Mouse (Mus musculus) testis, adult 2 months (tissue): ENCODE results near the gene Pmis2. TPM values are rescaled to one million over a fixed set of nuclear protein-coding genes. Genes with fewer than 3 reads are reported as not detected.
A peak's percentile ranks its signal among the peaks of the same experiment; 100 is the strongest.

Experiments used
- H3K27ac ChIP-seq: fragments of 200-500 bp; 2 replicates; pipeline ENCODE4 v1.5.1; 2012; ENCODE audit warnings: low read depth, low read length; ENCODE audit not compliant: control insufficient read depth, insufficient read depth
- H3K27me3 ChIP-seq: fragments of 200-500 bp; 2 replicates; pipeline ENCODE4 v1.6.1; 2012; ENCODE audit warnings: mild to moderate bottlenecking, low read length, moderate library complexity; ENCODE audit not compliant: control insufficient read depth, insufficient read depth
- H3K36me3 ChIP-seq: fragments of 200-500 bp; 2 replicates; pipeline ENCODE4 v1.6.1; 2012; ENCODE audit warnings: mild to moderate bottlenecking, low read length; ENCODE audit not compliant: control insufficient read depth, insufficient read depth
- H3K4me1 ChIP-seq: fragments of 200-500 bp; 2 replicates; pipeline ENCODE4 v1.6.1; 2012; ENCODE audit warnings: low read length; ENCODE audit not compliant: control insufficient read depth, insufficient read depth
- H3K4me3 ChIP-seq: fragments of 200-500 bp; 2 replicates; pipeline ENCODE4 v1.5.1; 2012; ENCODE audit warnings: low read depth, mild to moderate bottlenecking, low read length, moderate library complexity, mixed read lengths; ENCODE audit not compliant: control insufficient read depth
- CTCF ChIP-seq: fragments of 200-500 bp; IDR thresholded peaks from 2 replicates; pipeline ENCODE4 v1.5.1; 2012; ENCODE audit warnings: low read depth, mild to moderate bottlenecking, inconsistent platforms, low read length, moderate library complexity; ENCODE audit not compliant: control insufficient read depth, insufficient read depth, insufficient replicate concordance
- POLR2A ChIP-seq: fragments of 200-500 bp; IDR thresholded peaks from 2 replicates; pipeline ENCODE4 v1.6.1; 2012; ENCODE audit warnings: low read depth, mild to moderate bottlenecking, inconsistent platforms, low read length, moderate library complexity; ENCODE audit not compliant: control insufficient read depth
- polyA plus RNA-seq: library from polyadenylated mRNA; depleted of rRNA; stranded (reverse); fragments of >200 nt; gene quantifications from 2 replicates; pipeline ENCODE4 v1.2.3, GENCODE M21; 2012; rRNA removed

Pmis2 gene
- 142 and 177 TPM in 2 replicates for polyA plus RNA-seq

DNA sequence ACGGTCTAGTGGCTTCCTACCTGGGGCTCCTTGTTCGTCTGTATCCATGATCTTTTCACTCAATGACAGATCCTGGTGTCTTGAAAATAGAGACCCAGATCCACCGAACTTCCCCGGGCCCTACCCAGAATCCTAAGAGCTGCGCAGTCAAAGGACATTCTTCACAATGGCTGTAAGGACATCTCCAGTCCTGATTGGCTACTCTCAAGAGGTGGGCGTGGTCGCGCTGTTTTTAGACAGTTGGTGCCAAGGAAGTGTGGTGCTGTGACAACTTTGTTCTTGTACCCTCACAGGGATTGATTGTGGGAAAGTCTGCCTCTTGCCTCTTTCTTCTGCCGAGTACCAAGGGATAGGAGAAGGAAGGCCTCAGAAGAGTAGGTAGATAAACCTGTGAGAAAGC, at the start of gene Pmis2:
TSS of gene Pmis2 (minus strand) at position 126 of the 400 bp plus-strand sequence.
- H3K36me3 ChIP-seq, result no peaks in the 10 kb centered on the region
- H3K27me3 ChIP-seq, result no peaks in the 10 kb centered on the region
- TF ChIP-seq POLR2A, result peak; percentile 60; the same call in 1 of the 2 replicates
- no peak for TF ChIP-seq CTCF
- H3K4me1 ChIP-seq, result peaks cover 2% of the 10 kb centered on the region; the same call in 1 of the 2 replicates
- H3K4me3 ChIP-seq, result peak within 1 kb of the TSS; percentile 87
- H3K27ac ChIP-seq, result peak within 1 kb of the TSS; percentile 93

DNA sequence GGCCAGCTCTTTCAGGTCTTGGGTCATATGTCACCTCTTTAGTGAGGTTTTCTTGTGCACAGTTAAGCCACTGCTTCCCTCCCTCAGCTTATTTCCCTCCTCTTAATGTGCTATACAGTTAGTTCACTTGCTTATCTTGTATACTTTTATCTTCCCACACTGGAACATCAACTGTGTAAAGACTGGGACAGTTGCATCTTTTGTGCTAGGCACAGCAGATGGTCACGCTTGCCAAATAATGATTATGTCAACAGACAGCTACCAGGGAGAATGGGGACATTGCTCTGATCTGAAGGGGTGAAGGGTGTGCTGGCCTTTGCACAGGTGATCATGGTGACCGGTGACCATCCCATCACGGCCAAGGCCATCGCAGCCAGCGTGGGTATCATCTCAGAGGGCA, 48.3 kb upstream of the Pmis2 start:
- Histone ChIP-seq H3K27ac (no peak overlapping the region), H3K4me1 (peaks cover 15% of the 10 kb centered on the region), H3K4me3 (no peak overlapping the region), H3K36me3 (no peaks in the 10 kb centered on the region), H3K27me3 (no peaks in the 10 kb centered on the region)
- TF ChIP-seq CTCF, result no peak
- TF ChIP-seq POLR2A, result no peak

DNA sequence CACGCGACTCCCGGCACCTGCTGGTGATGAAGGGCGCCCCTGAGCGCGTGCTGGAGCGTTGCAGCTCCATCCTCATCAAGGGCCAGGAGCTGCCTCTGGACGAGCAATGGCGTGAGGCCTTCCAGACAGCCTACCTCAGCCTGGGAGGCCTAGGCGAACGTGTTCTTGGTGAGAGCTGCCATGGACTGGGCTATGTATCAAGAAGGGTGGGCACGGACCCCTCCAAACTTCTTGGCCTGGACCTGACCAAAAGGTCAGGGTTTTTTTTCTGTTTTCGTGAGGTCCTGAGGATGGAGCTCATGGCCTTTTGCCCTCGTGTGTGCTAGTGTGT, 46.3 kb upstream of the Pmis2 start:
- no peak overlapping the region for H3K27ac ChIP-seq
- no peaks in the 10 kb centered on the region for H3K27me3 ChIP-seq
- peaks cover 15% of the 10 kb centered on the region for H3K4me1 ChIP-seq

DNA sequence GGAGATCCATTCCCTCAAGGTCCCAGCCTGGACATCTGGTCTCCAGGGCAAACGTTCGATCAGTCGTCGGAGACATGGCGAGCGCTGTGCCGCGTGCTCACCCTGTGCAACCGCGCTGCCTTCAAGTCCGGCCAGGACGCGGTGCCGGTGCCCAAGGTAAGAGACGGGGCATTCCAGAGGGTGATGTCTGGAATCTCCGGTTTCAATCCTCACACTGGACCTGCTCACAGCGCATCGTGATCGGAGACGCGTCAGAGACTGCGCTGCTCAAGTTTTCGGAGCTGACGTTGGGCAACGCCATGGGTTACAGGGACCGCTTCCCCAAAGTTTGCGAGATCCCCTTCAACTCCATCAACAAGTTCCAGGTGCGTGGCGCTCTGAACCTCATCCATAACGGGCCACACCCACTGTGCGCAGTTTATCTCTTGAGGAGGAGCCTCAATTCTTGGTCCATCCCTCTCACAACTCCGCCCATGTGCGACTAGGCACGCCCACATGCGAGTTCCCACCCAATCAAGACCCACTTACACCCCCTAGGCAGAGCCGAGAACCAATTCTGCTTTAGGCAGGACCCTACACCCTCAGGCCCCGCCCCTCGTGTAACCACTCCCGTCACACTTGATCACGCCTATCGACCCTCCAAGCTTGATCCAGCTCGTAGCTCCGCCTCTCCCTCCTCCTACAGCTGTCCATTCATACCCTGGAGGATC, 45.8 kb upstream of the Pmis2 start:
- Histone ChIP-seq H3K4me1 (peaks cover 15% of the 10 kb centered on the region), H3K27ac (no peak overlapping the region), H3K36me3 (no peaks in the 10 kb centered on the region), H3K27me3 (no peaks in the 10 kb centered on the region), H3K4me3 (peak overlapping the region; percentile 36)
- no peak for TF ChIP-seq CTCF
- no peak for TF ChIP-seq POLR2A

More for the DNA sequence above, 46.3 kb upstream of the Pmis2 start:
- Histone ChIP-seq H3K4me3 (no peak overlapping the region; the same call in 1 of the 2 replicates), H3K36me3 (no peaks in the 10 kb centered on the region)
- TF ChIP-seq POLR2A (no peak), CTCF (no peak)

DNA sequence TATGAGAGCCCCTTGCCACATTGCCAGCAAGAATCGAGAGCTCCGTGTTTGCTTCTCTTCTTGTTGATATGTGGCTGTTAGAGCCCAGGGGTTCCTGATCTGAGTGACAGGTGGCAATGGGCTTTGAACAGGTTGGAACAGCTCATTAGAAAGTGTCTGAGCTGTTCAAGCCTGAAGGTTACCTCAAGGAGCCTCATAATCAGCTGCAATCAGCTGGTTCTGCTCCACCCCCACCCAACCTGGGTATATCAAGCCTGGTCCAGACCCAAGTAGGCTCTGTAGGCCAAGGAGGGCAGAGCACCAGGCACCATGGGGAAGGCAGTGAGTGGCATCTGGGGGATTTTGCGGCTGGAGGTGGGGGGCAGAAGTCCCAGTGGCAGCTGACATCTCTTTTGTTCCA, 40.5 kb upstream of the Pmis2 start, which contains the start of gene Atp4a:
TSS of gene Atp4a (plus strand) at position 268 of the 400 bp plus-strand sequence.
- Histone ChIP-seq H3K36me3 (no peaks in the 10 kb centered on the region), H3K4me3 (no peak within 1 kb of the TSS; the same call in 1 of the 2 replicates), H3K27me3 (no peaks in the 10 kb centered on the region), H3K27ac (no peak within 1 kb of the TSS), H3K4me1 (peaks cover 5% of the 10 kb centered on the region)
- TF ChIP-seq POLR2A, result no peak
- TF ChIP-seq CTCF, result no peak

DNA sequence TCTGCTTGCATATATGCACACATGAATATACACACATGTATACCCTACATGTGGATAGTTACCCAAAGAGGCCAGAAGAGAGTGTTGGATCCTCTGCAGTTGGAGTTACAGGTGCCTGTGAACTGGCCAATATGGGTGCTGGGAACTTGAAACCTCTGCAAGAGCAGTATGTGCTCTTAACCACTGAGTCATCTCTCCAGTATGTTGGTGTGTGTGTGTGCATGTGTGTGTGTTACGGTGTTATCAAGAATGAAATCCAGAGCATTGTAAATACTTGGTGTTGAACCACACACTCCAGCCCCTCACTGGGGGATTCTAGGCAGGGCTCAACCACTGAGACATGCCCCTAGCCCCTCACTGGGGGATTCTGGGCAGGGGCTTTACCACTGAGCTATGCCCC, 36.0 kb upstream of the Pmis2 start:
- Histone ChIP-seq H3K4me1 (no peaks in the 10 kb centered on the region), H3K27ac (no peak overlapping the region), H3K27me3 (no peaks in the 10 kb centered on the region), H3K4me3 (no peak overlapping the region), H3K36me3 (no peaks in the 10 kb centered on the region)
- no peak for TF ChIP-seq POLR2A
- TF ChIP-seq CTCF, result no peak

DNA sequence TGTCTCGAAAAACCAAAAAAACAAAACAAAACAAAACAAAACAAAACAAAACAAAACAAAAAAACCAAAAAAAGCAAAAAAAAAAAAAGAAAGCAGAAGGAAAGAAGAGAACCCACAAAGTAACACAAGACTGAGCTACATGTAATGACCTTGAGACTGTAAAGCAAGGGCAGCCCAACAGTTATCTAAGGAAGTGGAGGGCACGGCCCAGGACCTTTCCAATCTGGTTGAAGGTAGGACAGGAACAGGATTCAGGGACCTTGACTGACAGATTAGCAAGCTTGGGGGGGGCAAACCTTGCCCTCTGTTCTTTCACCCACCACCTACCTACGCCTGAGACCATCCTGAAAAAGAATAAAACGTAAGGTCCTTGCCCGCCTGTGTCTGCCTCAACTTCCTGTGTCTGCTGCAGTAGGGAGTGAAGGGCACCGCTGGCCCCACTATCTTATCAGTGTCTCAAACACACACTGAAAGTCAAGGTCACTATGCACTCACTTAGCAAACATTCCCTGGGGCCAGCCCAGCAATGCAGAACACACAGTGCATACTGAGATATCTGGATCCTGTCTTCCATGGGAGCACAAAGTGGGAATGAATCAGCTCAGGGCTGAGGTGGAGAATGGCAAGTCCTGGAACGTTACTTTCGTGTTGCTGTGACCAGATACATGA, 34.9 kb upstream of the Pmis2 start:
- H3K27ac ChIP-seq, result 0 out of 2 replicates have a peak overlapping the region, but pooled peaks have one; percentile 40
- TF ChIP-seq POLR2A (no peak), CTCF (no peak)
- H3K36me3 ChIP-seq, result no peaks in the 10 kb centered on the region

More for the DNA sequence above, 34.9 kb upstream of the Pmis2 start:
- Histone ChIP-seq H3K4me1 (no peaks in the 10 kb centered on the region), H3K27me3 (no peaks in the 10 kb centered on the region), H3K4me3 (no peak overlapping the region)
